Mouse (Mus musculus): ENCODE data around the gene Vsx1. TPM values are rescaled to one million over a fixed set of nuclear protein-coding genes. Genes with fewer than 3 reads are reported as not detected.

The Vsx1 gene
- polyA plus RNA-seq, 2 experiments: not detected

DNA sequence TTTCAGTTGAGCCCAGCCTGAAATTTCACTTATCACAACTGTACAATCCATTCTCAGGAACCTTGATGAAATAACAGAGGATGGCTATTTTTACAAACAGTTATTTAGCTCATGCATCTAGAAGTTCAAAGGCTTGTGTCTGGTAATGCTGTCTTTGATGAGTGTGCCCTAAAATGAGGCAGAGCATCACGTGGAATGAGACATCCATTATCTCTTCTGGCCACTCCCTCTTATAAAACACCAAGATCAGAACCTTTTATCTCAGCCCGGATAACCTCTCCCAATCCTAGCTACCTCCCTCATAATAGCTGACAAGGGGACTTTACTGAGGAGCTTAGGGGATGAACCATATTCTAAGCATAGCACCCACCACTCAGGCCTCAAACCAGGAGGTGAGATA is 24.2 kb downstream of the Vsx1 start:
- whole genome bisulfite sequencing (ENCODE audit: insufficient replicate concordance): 11% methylated on average over 2 of the region's 2 CpGs
- Histone ChIP-seq H3K4me3 (ENCODE audit: insufficient read depth in 1 of 2, low read depth in 2 of 2, low read length in 2 of 2) (peak overlapping the region; percentile 60 to 96), H3K27ac (peak overlapping the region; percentile 83), H3K4me2 (ENCODE audit: low read depth) (peak overlapping the region; percentile 96), H3K9ac (replicated peaks) (peak overlapping the region; percentile 61), H3K27me3 (ENCODE audit: control insufficient read depth, insufficient read depth, low read length) (no peaks in the 10 kb centered on the region), H3K9me3 (ENCODE audit: control insufficient read depth, low read length) (no peaks in the 10 kb centered on the region), H3K36me3 (replicated peaks; ENCODE audit: control insufficient read depth, insufficient read depth, low read depth) (peaks cover 3% of the 10 kb centered on the region; the same call in 1 of the 2 replicates), H3K4me1 (replicated peaks; ENCODE audit: control insufficient read depth in 2 of 2, insufficient read depth in 2 of 2, low read length in 1 of 2) (peaks cover 40 to 67% of the 10 kb centered on the region in 2 experiments)
- DNase-seq (ENCODE audit: low read depth in 3 of 3, low spot score in 3 of 3) (peak in 1 of 3 experiments; percentile 37), ATAC-seq (ENCODE audit: insufficient read depth) (no peak)
- TF ChIP-seq CTCF (IDR thresholded peaks at IDR 0.05; ENCODE audit: low read depth): no peak
- TF ChIP-seq EP300 (IDR thresholded peaks at IDR 0.05; ENCODE audit: low read depth): peak; percentile 54

DNA sequence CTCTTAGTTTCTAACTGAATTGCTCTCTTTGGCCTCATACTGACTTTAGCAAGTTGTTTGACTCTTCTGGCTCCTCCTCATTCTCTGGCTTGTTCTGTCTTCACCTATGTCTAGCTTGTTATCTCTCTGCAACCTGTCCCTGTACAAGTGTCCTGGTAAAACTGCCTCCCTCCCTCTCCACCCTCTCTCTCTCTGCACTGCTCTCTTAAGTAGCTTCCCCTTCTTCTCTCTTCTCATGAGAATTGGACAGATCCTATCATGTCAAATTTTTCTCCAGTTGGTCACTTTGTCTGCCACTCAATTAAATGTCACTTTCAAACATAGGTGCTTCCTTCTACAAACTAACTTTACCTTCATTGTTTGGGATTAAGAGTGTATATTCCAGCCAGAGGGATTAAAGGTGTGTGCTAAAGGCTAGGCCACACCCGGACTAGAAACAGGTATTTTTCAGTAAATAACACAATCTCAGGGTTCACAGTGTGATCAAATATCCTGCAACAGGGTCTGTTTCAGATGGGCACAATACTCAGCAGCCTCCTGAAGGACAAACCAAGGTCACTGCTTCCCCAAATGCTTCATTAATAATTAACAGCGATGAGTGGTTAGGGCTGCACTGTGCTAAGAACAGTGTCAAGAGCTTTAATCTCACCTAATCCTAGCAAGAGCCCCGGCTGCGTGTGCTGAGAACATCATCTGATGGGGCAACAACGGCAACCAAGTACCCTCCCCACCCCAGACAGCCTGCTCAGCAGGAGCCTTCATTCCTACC is 24.8 kb downstream of the Vsx1 start:
- 38% methylated on average over 5 of the region's 5 CpGs for WGBS (ENCODE audit: insufficient replicate concordance)
- H3K27ac ChIP-seq: peak overlapping the region; percentile 83
- no peaks in the 10 kb centered on the region for H3K27me3 ChIP-seq (ENCODE audit: control insufficient read depth, insufficient read depth, low read length)
- H3K4me2 ChIP-seq (ENCODE audit: low read depth): peak overlapping the region; percentile 96
- H3K4me3 ChIP-seq (ENCODE audit: insufficient read depth in 1 of 2, low read depth in 2 of 2, low read length in 2 of 2): peak overlapping the region; percentile 60 to 96
- TF ChIP-seq EP300 (IDR thresholded peaks at IDR 0.05; ENCODE audit: low read depth) (no peak), CTCF (IDR thresholded peaks at IDR 0.05; ENCODE audit: low read depth) (no peak)
- peak overlapping the region; percentile 61 for H3K9ac ChIP-seq (replicated peaks)
- DNase-seq (ENCODE audit: low read depth in 3 of 3, low spot score in 3 of 3) (peak in 1 of 3 experiments; percentile 37), ATAC-seq (ENCODE audit: insufficient read depth) (no peak)
- H3K36me3 ChIP-seq (replicated peaks; ENCODE audit: control insufficient read depth, insufficient read depth, low read depth): peaks cover 7% of the 10 kb centered on the region
- H3K4me1 ChIP-seq (replicated peaks; ENCODE audit: control insufficient read depth in 2 of 2, insufficient read depth in 2 of 2, low read length in 1 of 2): peaks cover 40 to 63% of the 10 kb centered on the region in 2 experiments
- H3K9me3 ChIP-seq (ENCODE audit: control insufficient read depth, low read length): no peaks in the 10 kb centered on the region

DNA sequence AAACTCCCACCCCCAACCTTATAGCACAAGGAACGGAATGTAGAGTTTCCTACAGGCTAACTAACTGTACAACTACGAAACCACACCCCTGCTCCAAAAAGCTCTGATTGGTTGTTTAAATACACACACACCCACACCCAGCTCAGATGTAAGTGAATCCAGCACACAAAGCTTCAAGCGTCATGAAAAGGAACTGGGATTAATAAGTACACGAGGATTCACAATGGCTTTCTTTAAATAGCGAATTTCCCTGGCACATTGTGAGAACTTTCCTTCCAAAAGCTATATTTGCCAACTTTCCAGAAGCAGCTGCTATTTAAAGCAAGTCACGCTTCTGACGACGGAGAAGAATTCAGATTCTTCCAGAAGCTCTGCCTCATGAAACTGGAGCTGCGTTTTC is 25.9 kb downstream of the Vsx1 start:
- Histone ChIP-seq H3K9ac (replicated peaks) (peak overlapping the region; percentile 23; the same call in 1 of the 2 replicates), H3K27ac (peak overlapping the region; percentile 83; the same call in 1 of the 2 replicates), H3K9me3 (ENCODE audit: control insufficient read depth, low read length) (no peaks in the 10 kb centered on the region), H3K4me2 (ENCODE audit: low read depth) (peak overlapping the region; percentile 96), H3K4me3 (ENCODE audit: insufficient read depth in 1 of 2, low read depth in 2 of 2, low read length in 2 of 2) (peak overlapping the region in 1 of 2 experiments; percentile 8; a peak in 1 of 4 replicates), H3K4me1 (replicated peaks; ENCODE audit: control insufficient read depth in 2 of 2, insufficient read depth in 2 of 2, low read length in 1 of 2) (peaks cover 35 to 54% of the 10 kb centered on the region in 2 experiments), H3K27me3 (ENCODE audit: control insufficient read depth, insufficient read depth, low read length) (no peaks in the 10 kb centered on the region), H3K36me3 (replicated peaks; ENCODE audit: control insufficient read depth, insufficient read depth, low read depth) (peaks cover 18% of the 10 kb centered on the region)
- 66% methylated on average over 9 of the region's 9 CpGs for WGBS (ENCODE audit: insufficient replicate concordance)
- ATAC-seq (ENCODE audit: insufficient read depth) (no peak), DNase-seq (ENCODE audit: low read depth in 3 of 3, low spot score in 3 of 3) (peak in 1 of 3 experiments; percentile 51)
- TF ChIP-seq EP300 (IDR thresholded peaks at IDR 0.05; ENCODE audit: low read depth) (no peak), CTCF (IDR thresholded peaks at IDR 0.05; ENCODE audit: low read depth) (no peak)

DNA sequence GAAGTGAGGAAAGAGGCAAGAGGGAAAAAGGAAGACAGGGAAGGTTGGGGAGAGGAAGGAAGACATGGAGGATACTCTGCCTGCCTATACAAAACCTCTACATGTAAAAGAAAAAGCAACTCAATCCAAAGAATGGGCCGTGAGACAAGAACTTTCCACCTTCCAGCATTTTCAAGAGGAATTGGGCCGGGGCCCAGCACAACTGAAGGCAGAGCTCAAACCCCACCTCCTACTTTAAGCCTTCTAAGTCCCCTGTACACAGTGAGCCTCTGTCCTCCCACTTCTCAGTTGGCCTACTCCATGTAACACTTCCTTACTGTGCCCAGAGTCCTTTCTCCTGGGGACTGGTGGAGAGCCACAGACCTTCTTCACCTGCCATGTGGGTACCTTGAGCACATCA is 27.2 kb downstream of the Vsx1 start:
- ATAC-seq (ENCODE audit: insufficient read depth): no peak
- no peaks in the 10 kb centered on the region for H3K27me3 ChIP-seq (ENCODE audit: control insufficient read depth, insufficient read depth, low read length)
- 72% methylated on average over 2 of the region's 2 CpGs for WGBS (ENCODE audit: insufficient replicate concordance)
- H3K9me3 ChIP-seq (ENCODE audit: control insufficient read depth, low read length): no peaks in the 10 kb centered on the region
- H3K36me3 ChIP-seq (replicated peaks; ENCODE audit: control insufficient read depth, insufficient read depth, low read depth): peaks cover 29% of the 10 kb centered on the region
- peaks cover 35 to 55% of the 10 kb centered on the region in 2 experiments for H3K4me1 ChIP-seq (replicated peaks; ENCODE audit: control insufficient read depth in 2 of 2, insufficient read depth in 2 of 2, low read length in 1 of 2)
- H3K27ac ChIP-seq: no peak overlapping the region; the same call in 1 of the 2 replicates
- H3K4me2 ChIP-seq (ENCODE audit: low read depth): no peak overlapping the region
- H3K9ac ChIP-seq (replicated peaks): no peak overlapping the region; the same call in 1 of the 2 replicates
- TF ChIP-seq EP300 (IDR thresholded peaks at IDR 0.05; ENCODE audit: low read depth): no peak
- DNase-seq (ENCODE audit: low read depth in 3 of 3, low spot score in 3 of 3): no peak
- H3K4me3 ChIP-seq (ENCODE audit: insufficient read depth in 1 of 2, low read depth in 2 of 2, low read length in 2 of 2): no peak overlapping the region

DNA sequence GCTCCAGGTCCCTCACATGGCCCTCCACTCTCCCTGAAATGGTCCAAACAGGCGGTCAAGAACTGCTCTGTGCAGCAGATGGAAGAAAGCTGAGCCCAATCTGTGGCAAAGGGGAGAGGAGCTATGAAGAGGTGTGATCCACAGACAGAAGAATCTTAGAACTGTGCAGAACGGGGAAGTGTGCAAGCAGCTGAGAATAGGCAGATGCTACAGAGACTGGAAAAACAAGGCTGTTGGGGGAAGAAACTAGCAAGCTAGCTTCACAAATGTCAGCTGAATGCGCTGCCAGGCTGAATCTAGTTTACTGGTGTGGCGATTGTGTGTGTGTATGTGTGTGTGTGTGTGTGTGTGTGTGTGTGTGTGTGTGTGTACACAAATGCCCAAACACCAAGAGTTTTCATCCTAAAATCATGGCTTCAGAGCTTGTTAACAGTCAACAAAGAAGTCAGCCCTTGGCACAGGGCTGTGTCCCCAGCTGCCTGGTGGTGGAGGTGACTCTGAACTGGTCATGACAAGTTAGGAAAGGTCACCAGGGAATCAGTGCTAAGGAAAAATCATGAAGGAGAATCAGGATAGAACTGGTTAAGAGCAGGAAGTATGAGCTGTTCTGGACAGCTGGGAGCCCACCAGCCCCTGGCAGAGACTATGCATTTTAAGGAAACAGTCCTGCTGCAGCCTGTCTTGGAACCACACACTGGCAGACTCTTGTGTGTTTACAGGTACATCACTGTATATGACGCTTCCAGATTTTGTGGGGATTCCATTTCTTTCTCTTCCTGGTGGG is 28.3 kb downstream of the Vsx1 start:
- DNase-seq (ENCODE audit: low read depth in 3 of 3, low spot score in 3 of 3): no peak
- no peak for ATAC-seq (ENCODE audit: insufficient read depth)
- Histone ChIP-seq H3K27me3 (ENCODE audit: control insufficient read depth, insufficient read depth, low read length) (no peaks in the 10 kb centered on the region), H3K9ac (replicated peaks) (no peak overlapping the region), H3K9me3 (ENCODE audit: control insufficient read depth, low read length) (no peaks in the 10 kb centered on the region), H3K4me1 (replicated peaks; ENCODE audit: control insufficient read depth in 2 of 2, insufficient read depth in 2 of 2, low read length in 1 of 2) (peaks cover 33 to 53% of the 10 kb centered on the region in 2 experiments), H3K4me3 (ENCODE audit: insufficient read depth in 1 of 2, low read depth in 2 of 2, low read length in 2 of 2) (no peak overlapping the region), H3K36me3 (replicated peaks; ENCODE audit: control insufficient read depth, insufficient read depth, low read depth) (peaks cover 29% of the 10 kb centered on the region), H3K4me2 (ENCODE audit: low read depth) (no peak overlapping the region), H3K27ac (no peak overlapping the region)
- TF ChIP-seq CTCF (IDR thresholded peaks at IDR 0.05; ENCODE audit: low read depth) (no peak), EP300 (IDR thresholded peaks at IDR 0.05; ENCODE audit: low read depth) (no peak)
- 73% methylated on average over 5 of the region's 5 CpGs for WGBS (ENCODE audit: insufficient replicate concordance)

All from liver, embryonic 14.5 days (tissue).